ENCODE assay signal across 13 mouse cellular contexts in the genomic region with DNA sequence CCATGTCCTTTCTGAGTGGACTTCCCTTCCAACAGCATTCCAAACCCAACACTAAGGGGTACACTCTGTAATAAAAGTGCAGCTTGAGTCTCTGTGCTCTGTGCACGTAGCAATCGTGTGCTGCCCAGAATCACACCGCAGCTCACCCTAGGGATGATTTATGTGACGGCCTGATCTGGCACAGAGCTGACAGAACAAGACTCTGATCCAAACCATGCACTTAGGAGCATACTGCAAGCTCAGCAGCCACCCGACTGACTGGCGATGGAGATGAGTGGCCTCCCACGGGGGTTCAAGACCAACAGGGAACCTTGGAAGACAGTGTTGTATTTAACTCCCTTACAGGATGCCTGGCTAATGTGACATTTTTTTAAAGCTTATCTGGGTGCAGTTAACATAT. TPM values are rescaled to one million over a fixed set of nuclear protein-coding genes. Genes with fewer than 3 reads are reported as not detected.
A peak's percentile ranks its signal among the peaks of the same experiment; 100 is the strongest.
DNase-seq lines count a peak whose midpoint lies in the region; ATAC-seq and TF ChIP-seq lines count a peak whose summit lies in the region.
"Had no signal": no experiment of that assay in that cellular context is flagged by ENCODE, and none has a peak within 500 bp of the region (broad histone marks: within the 10 kb centered on the region; RNA-seq: fewer than 3 reads in every experiment).

No protein-coding gene starts in this region.

- no peak for DNase-seq in heart, adult 9 months (ENCODE audit: low spot score in 2 of 2)
- no peak for DNase-seq in midbrain, embryonic 11.5 days (ENCODE audit: low spot score, missing footprints)
- DNase-seq in urinary bladder, postnatal 14 days (ENCODE audit: low spot score) = no peak
- DNase-seq in layer of hippocampus, adult 2 months (ENCODE audit: low spot score in 2 of 2) = no peak
- DNase-seq: cerebellum, adult 18-20 months; kidney, postnatal 36 days had no signal

- H3K36me3 ChIP-seq in heart, embryonic 16.5 days (ENCODE audit: control insufficient read depth, insufficient read depth) = no peaks in the 10 kb centered on the region
- H3K36me3 ChIP-seq in midbrain, embryonic 15.5 days (replicated peaks) = no peaks in the 10 kb centered on the region
- no peaks in the 10 kb centered on the region for H3K36me3 ChIP-seq in midbrain, embryonic 11.5 days (ENCODE audit: control insufficient read depth, insufficient read depth, low read length)
- no peaks in the 10 kb centered on the region for H3K36me3 ChIP-seq in intestine, embryonic 16.5 days (ENCODE audit: control insufficient read depth, insufficient read depth, low read length)

- H3K4me2 ChIP-seq in heart, embryonic 16.5 days (ENCODE audit: low read depth, low read length) = peak overlapping the region; percentile 14; the same call in 1 of the 2 replicates
- H3K4me2 ChIP-seq in midbrain, embryonic 15.5 days = no peak overlapping the region
- H3K4me2 ChIP-seq in midbrain, embryonic 11.5 days = no peak overlapping the region
- H3K4me2 ChIP-seq in intestine, embryonic 16.5 days (ENCODE audit: low read depth, low read length) = no peak overlapping the region

- H3K27ac ChIP-seq in heart, embryonic 16.5 days (ENCODE audit: low read length) = peak overlapping the region; percentile 44
- H3K27ac ChIP-seq in midbrain, embryonic 15.5 days = peak overlapping the region; percentile 32; the same call in 1 of the 2 replicates
- no peak overlapping the region for H3K27ac ChIP-seq in midbrain, embryonic 11.5 days (ENCODE audit: low read depth, low read length)
- no peak overlapping the region; the same call in 1 of the 2 replicates for H3K27ac ChIP-seq in intestine, embryonic 16.5 days (ENCODE audit: low read length)
- no peak overlapping the region for H3K27ac ChIP-seq in layer of hippocampus, adult 2 months
- H3K27ac ChIP-seq: macrophage had no signal

- no peak overlapping the region for H3K9ac ChIP-seq in heart, embryonic 16.5 days (ENCODE audit: low read length)
- no peak overlapping the region for H3K9ac ChIP-seq in midbrain, embryonic 15.5 days
- no peak overlapping the region for H3K9ac ChIP-seq in midbrain, embryonic 11.5 days (ENCODE audit: low read length)
- H3K9ac ChIP-seq in intestine, embryonic 16.5 days (ENCODE audit: low read depth, low read length) = no peak overlapping the region

- H3K27me3 ChIP-seq in heart, embryonic 16.5 days (ENCODE audit: control insufficient read depth, insufficient read depth, low read length) = no peaks in the 10 kb centered on the region
- no peaks in the 10 kb centered on the region for H3K27me3 ChIP-seq in midbrain, embryonic 15.5 days (replicated peaks)
- no peaks in the 10 kb centered on the region for H3K27me3 ChIP-seq in midbrain, embryonic 11.5 days (ENCODE audit: control insufficient read depth, insufficient read depth, low read length)
- H3K27me3 ChIP-seq in intestine, embryonic 16.5 days (replicated peaks; ENCODE audit: control insufficient read depth, insufficient read depth, low read length) = no peaks in the 10 kb centered on the region

- WGBS in heart, embryonic 16.5 days = 21% methylated on average over 7 of the region's 7 CpGs
- WGBS in midbrain, embryonic 15.5 days = 47% methylated on average over 7 of the region's 7 CpGs
- 71% methylated on average over 7 of the region's 7 CpGs for WGBS in midbrain, embryonic 11.5 days
- WGBS in intestine, embryonic 16.5 days = 23% methylated on average over 7 of the region's 7 CpGs

- no peak overlapping the region for H3K4me3 ChIP-seq in heart, embryonic 16.5 days (ENCODE audit: low read length)
- H3K4me3 ChIP-seq in midbrain, embryonic 15.5 days = no peak overlapping the region
- H3K4me3 ChIP-seq in midbrain, embryonic 11.5 days (ENCODE audit: low read depth, low read length) = no peak overlapping the region
- no peak overlapping the region for H3K4me3 ChIP-seq in intestine, embryonic 16.5 days (ENCODE audit: low read length)
- no peak overlapping the region for H3K4me3 ChIP-seq in layer of hippocampus, adult 2 months

- TF ChIP-seq CTCF in layer of hippocampus, adult 2 months (conservative IDR thresholded peaks at IDR 0.05) = no peak

- ATAC-seq in heart, embryonic 16.5 days (replicated peaks; ENCODE audit: extremely low read depth, insufficient read depth, low FRiP score) = peak; percentile 85
- ATAC-seq in midbrain, embryonic 15.5 days (replicated peaks) = no peak
- no peak for ATAC-seq in midbrain, embryonic 11.5 days (ENCODE audit: low FRiP score)
- ATAC-seq in intestine, embryonic 16.5 days = peak; percentile 71
- ATAC-seq: activated CD4-positive, CD25-positive, alpha-beta regulatory T cell, adult 4 months had no signal

- H3K9me3 ChIP-seq in heart, embryonic 16.5 days (replicated peaks; ENCODE audit: control insufficient read depth, low read length) = no peaks in the 10 kb centered on the region; the same call in 1 of the 2 replicates
- no peaks in the 10 kb centered on the region for H3K9me3 ChIP-seq in midbrain, embryonic 15.5 days
- no peaks in the 10 kb centered on the region for H3K9me3 ChIP-seq in midbrain, embryonic 11.5 days (ENCODE audit: control insufficient read depth, low read length)
- H3K9me3 ChIP-seq in intestine, embryonic 16.5 days (ENCODE audit: control insufficient read depth, low read length) = no peaks in the 10 kb centered on the region

- peaks cover 12% of the 10 kb centered on the region for H3K4me1 ChIP-seq in heart, embryonic 16.5 days (ENCODE audit: control insufficient read depth, insufficient read depth, low read length)
- peaks cover 8% of the 10 kb centered on the region for H3K4me1 ChIP-seq in midbrain, embryonic 15.5 days
- peaks cover 3% of the 10 kb centered on the region for H3K4me1 ChIP-seq in midbrain, embryonic 11.5 days (ENCODE audit: control insufficient read depth, insufficient read depth, low read length)
- H3K4me1 ChIP-seq in intestine, embryonic 16.5 days (ENCODE audit: control insufficient read depth, insufficient read depth, low read length) = no peaks in the 10 kb centered on the region

RNA-seq across cellular contexts. Expression of a gene that starts 41.4 kb away (rescaled TPM):
- polyA plus RNA-seq in heart, embryonic 16.5 days (2015; fragmentation: Nextera tagmentation; extraction: Ambion mirVana) = not detected in 2 replicates
- not detected in 2 replicates for polyA plus RNA-seq in midbrain, embryonic 15.5 days (2015; fragmentation: Nextera tagmentation; extraction: Ambion mirVana)
- polyA plus RNA-seq in midbrain, embryonic 11.5 days (2014; fragmentation: Nextera tagmentation; extraction: Ambion mirVana) = not detected in 2 replicates
- polyA plus RNA-seq in intestine, embryonic 16.5 days (2015; fragmentation: Nextera tagmentation; extraction: Ambion mirVana) = not detected in 2 replicates
- not detected for total RNA-seq in layer of hippocampus, adult 2 months (2021)
- total RNA-seq: hematopoietic stem cell, adult 5-6 weeks; left cerebral cortex, postnatal 14 days had no signal
- polyA plus RNA-seq: activated CD4-positive, CD25-positive, alpha-beta regulatory T cell, adult 4 months; macrophage had no signal

Comparison
In these comparisons a context has a peak if more than half of its experiments do, and no peak if none do; other contexts are left out.
1. H3K27ac ChIP-seq: peak in heart, embryonic 16.5 days (single experiment) and midbrain, embryonic 15.5 days (single experiment); none in midbrain, embryonic 11.5 days (single experiment), intestine, embryonic 16.5 days (single experiment) and layer of hippocampus, adult 2 months (single experiment).
2. ATAC-seq: peak in heart, embryonic 16.5 days (single experiment) and intestine, embryonic 16.5 days (single experiment); none in midbrain, embryonic 15.5 days (single experiment) and midbrain, embryonic 11.5 days (single experiment).